Mouse (Mus musculus): ENCODE measurements around the gene Cib3. TPM values are rescaled to one million over a fixed set of nuclear protein-coding genes. Genes with fewer than 3 reads are reported as not detected.

Gene Cib3
- polyA plus RNA-seq, 1 experiment: not detected

DNA sequence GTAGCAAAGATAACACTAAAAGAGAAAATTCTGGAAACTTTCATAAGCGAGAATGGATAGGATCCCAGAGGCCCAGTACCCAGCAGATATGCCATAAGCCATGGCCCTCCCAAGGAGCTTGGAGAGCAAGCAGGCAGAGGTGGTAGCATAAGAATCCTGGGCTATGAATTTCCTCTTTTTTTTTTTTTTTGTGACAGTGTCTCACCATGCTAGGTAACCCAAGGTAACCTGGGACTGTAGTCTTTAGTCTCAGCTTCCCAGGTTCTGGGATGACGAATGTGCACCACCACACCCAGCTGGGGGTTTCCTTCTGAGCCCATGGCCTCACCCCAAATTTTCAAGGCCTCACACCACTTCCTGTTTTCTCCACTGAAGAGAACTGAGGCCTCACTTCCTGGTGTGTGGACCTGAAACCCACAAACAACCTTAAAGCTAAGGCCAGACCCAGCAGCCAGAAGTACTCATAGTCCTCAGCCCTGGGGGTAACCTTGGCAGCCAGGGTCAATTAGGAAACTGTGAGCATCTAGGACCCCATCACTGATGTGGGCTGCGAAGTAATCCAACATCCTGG, 43.5 kb downstream of the Cib3 start:
- no peak overlapping the region for H3ac ChIP-seq (ENCODE audit: control insufficient read depth, insufficient read length)
- H3K27me3 ChIP-seq (ENCODE audit: control insufficient read depth, insufficient read depth, insufficient read length): no peaks in the 10 kb centered on the region
- no peak overlapping the region for H3K4me3 ChIP-seq
- peaks cover 19% of the 10 kb centered on the region for H3K36me3 ChIP-seq (ENCODE audit: control insufficient read depth, insufficient read depth)
- no peak overlapping the region for H3K4me2 ChIP-seq (ENCODE audit: low read depth)
- peaks cover 14% of the 10 kb centered on the region for H3K79me2 ChIP-seq (ENCODE audit: control insufficient read depth, insufficient read depth)
- no peak for TF ChIP-seq USF1 (IDR thresholded peaks at IDR 0.05; ENCODE audit: low read depth)
- TF ChIP-seq MAX (IDR thresholded peaks at IDR 0.05; ENCODE audit: low read depth): no peak
- no peak for TF ChIP-seq SRF (IDR thresholded peaks at IDR 0.05; ENCODE audit: control insufficient read depth, insufficient read length, low read depth)
- no peak for TF ChIP-seq POLR2AphosphoS2 (IDR thresholded peaks at IDR 0.05; ENCODE audit: insufficient read length, low read depth)
- no peak for TF ChIP-seq E2F4 (IDR thresholded peaks at IDR 0.05; ENCODE audit: insufficient read depth)
- TF ChIP-seq REST (IDR thresholded peaks at IDR 0.05; ENCODE audit: insufficient read depth, insufficient read length): no peak

DNA sequence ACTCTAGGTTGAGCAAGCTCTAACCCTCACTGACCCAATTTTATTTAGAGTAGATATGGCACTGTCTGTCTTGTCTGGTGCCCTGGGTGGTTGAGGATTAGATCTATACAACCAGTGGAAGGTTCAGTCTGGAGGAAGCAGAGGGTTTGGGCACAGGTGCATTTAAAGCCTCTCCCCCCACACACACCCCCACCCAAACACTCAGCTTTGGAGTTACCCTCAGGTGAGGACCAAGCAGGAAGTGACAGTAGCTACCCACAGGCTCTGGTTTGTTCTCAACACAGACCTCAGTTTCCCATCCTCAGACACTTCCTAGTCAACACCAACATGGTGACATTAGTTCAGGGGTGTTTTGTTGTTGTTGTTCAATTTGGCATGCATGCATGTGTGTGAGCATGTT, 49.8 kb downstream of the Cib3 start:
- H3ac ChIP-seq (ENCODE audit: control insufficient read depth, insufficient read length): no peak overlapping the region
- peaks cover 2% of the 10 kb centered on the region for H3K36me3 ChIP-seq (ENCODE audit: control insufficient read depth, insufficient read depth)
- TF ChIP-seq TCF3 (IDR thresholded peaks at IDR 0.05; ENCODE audit: insufficient read length, low read depth) (no peak), MAX (IDR thresholded peaks at IDR 0.05; ENCODE audit: low read depth) (no peak), TCF12 (IDR thresholded peaks at IDR 0.05; ENCODE audit: insufficient read depth, poor library complexity, severe bottlenecking) (no peak), SRF (IDR thresholded peaks at IDR 0.05; ENCODE audit: control insufficient read depth, insufficient read length, low read depth) (no peak), MYOG (IDR thresholded peaks at IDR 0.05; ENCODE audit: control insufficient read depth in 1 of 3, insufficient read depth in 1 of 3, insufficient read length in 2 of 3, low read depth in 2 of 3) (no peak), REST (IDR thresholded peaks at IDR 0.05; ENCODE audit: insufficient read depth, insufficient read length) (no peak)
- peak overlapping the region; percentile 94 for H3K4me2 ChIP-seq (ENCODE audit: low read depth)
- no peaks in the 10 kb centered on the region for H3K27me3 ChIP-seq (ENCODE audit: control insufficient read depth, insufficient read depth, insufficient read length)
- peak overlapping the region; percentile 60 for H3K4me3 ChIP-seq
- H3K79me2 ChIP-seq (ENCODE audit: control insufficient read depth, insufficient read depth): peaks cover 44% of the 10 kb centered on the region

DNA sequence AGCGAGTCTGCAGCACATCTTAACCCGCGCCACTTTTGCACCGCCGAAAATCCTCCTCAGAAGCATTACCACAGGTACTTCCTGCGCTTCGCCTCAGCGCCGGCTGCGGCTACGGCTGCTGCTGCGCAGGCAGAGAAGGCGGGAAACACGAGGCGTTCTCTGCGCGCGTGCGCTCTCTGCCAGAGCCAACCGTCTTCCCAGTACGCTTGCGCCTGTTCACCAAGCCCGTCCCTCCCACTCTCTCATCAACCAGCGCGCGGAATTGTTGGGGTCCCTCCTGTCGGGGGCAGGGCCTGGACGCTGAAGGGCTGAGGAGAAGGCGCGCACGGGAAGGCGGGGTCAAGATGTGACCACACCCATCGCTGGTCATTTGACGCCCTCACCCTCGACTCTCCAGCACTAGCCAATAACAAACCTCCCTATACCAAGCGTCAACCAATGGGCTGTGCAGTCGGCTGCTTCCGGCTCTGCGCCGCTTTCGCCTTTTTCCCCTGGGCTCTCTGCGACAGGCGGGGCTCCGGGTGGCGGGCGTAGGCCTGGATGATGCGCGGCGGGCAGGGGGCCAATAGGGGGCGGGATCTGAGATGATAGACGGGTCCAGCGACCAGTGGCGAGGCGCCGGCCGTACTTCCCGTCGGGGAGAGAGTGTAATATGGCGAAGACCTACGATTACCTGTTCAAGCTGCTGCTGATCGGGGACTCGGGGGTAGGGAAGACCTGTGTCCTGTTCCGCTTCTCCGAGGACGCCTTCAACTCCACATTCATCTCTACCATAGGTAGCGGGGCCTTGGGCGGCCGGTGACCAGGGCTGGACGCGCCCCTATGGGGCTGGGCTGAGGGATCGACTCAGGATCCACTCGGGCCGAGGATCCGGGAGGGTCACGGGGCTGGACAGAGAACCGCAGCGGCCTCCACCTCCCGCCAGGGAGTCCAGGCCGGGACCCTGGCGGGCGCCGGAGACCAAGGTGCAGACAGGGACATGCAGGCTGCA, 51.6 kb downstream of the Cib3 start, which contains the start of gene Rab8a:
Gene Rab8a (plus strand): TSS at position 494 of the 991 bp plus-strand sequence.
- H3K79me2 ChIP-seq (ENCODE audit: control insufficient read depth, insufficient read depth): peaks cover 39% of the 10 kb centered on the region
- peak within 1 kb of the TSS; percentile 60 for H3K4me3 ChIP-seq
- H3K36me3 ChIP-seq (ENCODE audit: control insufficient read depth, insufficient read depth): no peaks in the 10 kb centered on the region
- TF ChIP-seq POLR2A (IDR thresholded peaks at IDR 0.05; ENCODE audit: insufficient read length, low read depth) (peak; percentile 82), TCF12 (IDR thresholded peaks at IDR 0.05; ENCODE audit: insufficient read depth, poor library complexity, severe bottlenecking) (no peak), POLR2AphosphoS2 (IDR thresholded peaks at IDR 0.05; ENCODE audit: insufficient read length, low read depth) (peak; percentile 71), MYOG (IDR thresholded peaks at IDR 0.05; ENCODE audit: control insufficient read depth in 1 of 3, insufficient read depth in 1 of 3, insufficient read length in 2 of 3, low read depth in 2 of 3) (peak in 1 of 3 experiments; percentile 48), REST (IDR thresholded peaks at IDR 0.05; ENCODE audit: insufficient read depth, insufficient read length) (no peak), USF1 (IDR thresholded peaks at IDR 0.05; ENCODE audit: low read depth) (no peak), SRF (IDR thresholded peaks at IDR 0.05; ENCODE audit: control insufficient read depth, insufficient read length, low read depth) (peak; percentile 32)
- peak within 1 kb of the TSS; percentile 22 for H3ac ChIP-seq (ENCODE audit: control insufficient read depth, insufficient read length)
- H3K27me3 ChIP-seq (ENCODE audit: control insufficient read depth, insufficient read depth, insufficient read length): no peaks in the 10 kb centered on the region
- H3K4me2 ChIP-seq (ENCODE audit: low read depth): peak within 1 kb of the TSS; percentile 94

DNA sequence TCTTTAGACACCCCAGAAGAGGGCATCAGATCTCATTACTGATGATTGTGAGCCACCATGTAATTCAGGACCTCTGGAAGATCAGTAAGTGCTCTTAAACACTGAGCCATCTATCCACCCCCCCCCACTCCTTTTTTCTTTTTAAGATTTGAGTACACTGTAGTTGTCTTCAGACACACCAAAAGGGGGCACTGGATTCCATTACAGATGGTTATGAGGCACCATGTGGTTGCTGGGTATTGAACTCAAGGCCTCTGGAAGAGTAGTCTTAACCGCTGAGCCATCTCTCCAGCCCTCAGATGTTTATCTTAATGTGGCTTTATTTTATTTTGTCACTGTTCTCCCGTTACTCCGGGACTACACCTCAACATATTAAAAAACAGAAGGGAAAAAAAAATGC, 52.6 kb downstream of the Cib3 start:
- no peaks in the 10 kb centered on the region for H3K36me3 ChIP-seq (ENCODE audit: control insufficient read depth, insufficient read depth)
- TF ChIP-seq TCF3 (IDR thresholded peaks at IDR 0.05; ENCODE audit: insufficient read length, low read depth): no peak
- H3K27me3 ChIP-seq (ENCODE audit: control insufficient read depth, insufficient read depth, insufficient read length): no peaks in the 10 kb centered on the region
- peak overlapping the region; percentile 74 for H3K4me2 ChIP-seq (ENCODE audit: low read depth)
- no peak overlapping the region for H3ac ChIP-seq (ENCODE audit: control insufficient read depth, insufficient read length)
- H3K79me2 ChIP-seq (ENCODE audit: control insufficient read depth, insufficient read depth): peaks cover 32% of the 10 kb centered on the region
- peak overlapping the region; percentile 60 for H3K4me3 ChIP-seq

DNA sequence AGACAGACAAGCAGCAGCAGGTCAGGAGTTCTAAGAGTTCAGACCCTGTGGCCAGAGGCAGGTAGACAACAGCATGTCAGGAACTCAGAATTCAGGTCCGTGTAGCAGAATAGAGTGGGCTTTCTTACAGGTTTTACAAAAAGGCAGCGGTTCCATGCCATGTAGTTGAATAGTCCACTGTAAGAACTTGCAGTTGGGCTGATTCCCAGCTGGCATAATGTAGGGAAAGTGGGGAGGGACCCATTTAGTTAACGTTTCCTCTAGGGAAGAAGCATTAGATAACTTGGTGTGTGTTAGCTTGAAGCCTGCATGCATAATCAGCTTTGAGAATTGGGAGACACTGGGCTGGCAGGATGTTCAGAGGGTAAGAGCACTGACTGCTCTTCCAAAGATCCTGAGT, 53.9 kb downstream of the Cib3 start:
- Histone ChIP-seq H3K27me3 (ENCODE audit: control insufficient read depth, insufficient read depth, insufficient read length) (no peaks in the 10 kb centered on the region), H3K79me2 (ENCODE audit: control insufficient read depth, insufficient read depth) (peaks cover 25% of the 10 kb centered on the region), H3K36me3 (ENCODE audit: control insufficient read depth, insufficient read depth) (peaks cover 8% of the 10 kb centered on the region), H3ac (ENCODE audit: control insufficient read depth, insufficient read length) (no peak overlapping the region), H3K4me3 (no peak overlapping the region), H3K4me2 (ENCODE audit: low read depth) (peak overlapping the region; percentile 36)
- TF ChIP-seq POLR2AphosphoS2 (IDR thresholded peaks at IDR 0.05; ENCODE audit: insufficient read length, low read depth): no peak

DNA sequence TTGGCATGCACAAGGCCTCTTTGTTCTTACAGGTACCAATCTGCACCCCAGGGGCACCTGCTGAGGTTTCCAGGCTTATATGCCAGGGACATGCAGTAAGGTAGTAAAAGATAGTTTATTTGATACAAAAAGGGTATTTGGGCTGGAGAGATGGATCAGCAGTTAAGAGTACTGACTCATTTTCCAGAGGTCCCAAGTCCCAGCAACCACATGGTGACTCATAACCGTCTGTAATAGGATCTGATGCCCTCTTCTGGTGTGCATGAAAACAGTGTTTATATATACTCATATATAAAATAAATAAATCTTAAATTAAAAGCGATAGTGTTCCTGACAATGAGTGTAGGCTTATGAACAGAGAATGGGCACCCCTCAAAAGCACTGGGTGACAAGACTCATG, 54.5 kb downstream of the Cib3 start:
- Histone ChIP-seq H3K4me3 (no peak overlapping the region), H3K4me2 (ENCODE audit: low read depth) (peak overlapping the region; percentile 36), H3K27me3 (ENCODE audit: control insufficient read depth, insufficient read depth, insufficient read length) (no peaks in the 10 kb centered on the region), H3K79me2 (ENCODE audit: control insufficient read depth, insufficient read depth) (peaks cover 18% of the 10 kb centered on the region), H3K36me3 (ENCODE audit: control insufficient read depth, insufficient read depth) (peaks cover 15% of the 10 kb centered on the region), H3ac (ENCODE audit: control insufficient read depth, insufficient read length) (no peak overlapping the region)
- no peak for TF ChIP-seq POLR2A (IDR thresholded peaks at IDR 0.05; ENCODE audit: insufficient read length, low read depth)
- TF ChIP-seq REST (IDR thresholded peaks at IDR 0.05; ENCODE audit: insufficient read depth, insufficient read length): no peak
- TF ChIP-seq USF1 (IDR thresholded peaks at IDR 0.05; ENCODE audit: low read depth): no peak
- TF ChIP-seq E2F4 (IDR thresholded peaks at IDR 0.05; ENCODE audit: insufficient read depth): no peak
- no peak for TF ChIP-seq MYOG (IDR thresholded peaks at IDR 0.05; ENCODE audit: control insufficient read depth in 1 of 3, insufficient read depth in 1 of 3, insufficient read length in 2 of 3, low read depth in 2 of 3)
- TF ChIP-seq POLR2AphosphoS2 (IDR thresholded peaks at IDR 0.05; ENCODE audit: insufficient read length, low read depth): no peak
- no peak for TF ChIP-seq TCF3 (IDR thresholded peaks at IDR 0.05; ENCODE audit: insufficient read length, low read depth)
- TF ChIP-seq SRF (IDR thresholded peaks at IDR 0.05; ENCODE audit: control insufficient read depth, insufficient read length, low read depth): no peak
- no peak for TF ChIP-seq TCF12 (IDR thresholded peaks at IDR 0.05; ENCODE audit: insufficient read depth, poor library complexity, severe bottlenecking)
- TF ChIP-seq MAX (IDR thresholded peaks at IDR 0.05; ENCODE audit: low read depth): no peak
- no peak for TF ChIP-seq CEBPB (IDR thresholded peaks at IDR 0.05; ENCODE audit: insufficient read depth, poor library complexity, severe bottlenecking)
- no peak for TF ChIP-seq MYOD1 (IDR thresholded peaks at IDR 0.05; ENCODE audit: control insufficient read depth in 1 of 3, insufficient read length in 2 of 3, low read depth in 2 of 3)
